Mouse (Mus musculus): ENCODE measurements at regions not wholly inside any gene's neighbourhood (a gene's known extent, or its start where the extent isn't known, plus 50 kb on each side); places are given as distances from the start of the nearest gene placed in this dataset.

DNA sequence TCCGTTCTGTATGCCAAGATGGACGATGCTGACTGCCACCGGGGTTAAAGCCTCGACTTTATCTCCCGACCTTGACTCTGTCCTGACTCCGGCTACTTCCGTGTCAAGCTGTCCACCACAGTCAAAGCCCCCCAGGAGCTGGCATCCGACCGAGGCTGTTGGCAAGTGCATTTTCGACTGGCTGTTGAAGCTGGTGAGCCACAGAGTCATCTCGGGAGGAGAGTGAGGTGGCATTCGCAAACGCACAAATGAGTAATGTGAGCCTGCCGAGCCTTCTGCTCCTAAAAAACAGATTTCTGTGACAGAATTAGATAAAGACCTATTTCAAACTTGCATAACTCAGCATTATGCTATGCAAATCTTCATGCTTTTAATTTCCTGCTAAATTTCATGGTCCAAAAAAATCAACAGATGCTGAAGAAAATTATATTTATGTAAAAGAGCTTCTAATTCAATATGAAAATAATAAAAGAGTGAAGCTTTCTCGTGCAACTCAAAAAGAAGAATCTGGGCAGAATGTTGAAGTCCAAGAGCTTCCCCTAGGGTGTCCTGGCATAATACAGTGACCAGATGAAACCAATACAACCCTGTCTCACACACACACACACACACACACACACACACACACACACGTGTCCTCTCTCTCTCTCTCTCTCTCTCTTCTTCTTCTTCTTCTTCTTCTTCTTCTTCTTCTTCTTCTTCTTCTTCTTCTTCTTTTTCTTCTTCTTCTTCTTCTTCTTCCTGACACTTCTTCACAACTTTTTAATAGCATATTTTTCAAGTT, 171.2 kb upstream of the Atp2b1 start:
- Histone ChIP-seq H3K27ac (no peak overlapping the region), H3K4me3 (no peak overlapping the region), H3K36me3 (replicated peaks) (no peaks in the 10 kb centered on the region), H3K4me1 (peaks cover 23% of the 10 kb centered on the region), H3K9me3 (no peaks in the 10 kb centered on the region), H3K27me3 (ENCODE audit: poor library complexity, severe bottlenecking) (peaks cover 10% of the 10 kb centered on the region; the same call in 1 of the 2 replicates)
- WGBS: 90% methylated on average over 16 of the region's 16 CpGs
- no peak for DNase-seq (ENCODE audit: extremely low spot score, low spot score)

- no peak overlapping the region for H3K4me3 ChIP-seq
- H3K27ac ChIP-seq: no peak overlapping the region
- DNase-seq (ENCODE audit: extremely low spot score, low spot score): no peak
- peaks cover 35% of the 10 kb centered on the region for H3K4me1 ChIP-seq
- WGBS: 45% methylated on average over 6 of the region's 6 CpGs
- H3K9me3 ChIP-seq: no peaks in the 10 kb centered on the region
- H3K27me3 ChIP-seq (ENCODE audit: poor library complexity, severe bottlenecking): peaks cover 12% of the 10 kb centered on the region; the same call in 1 of the 2 replicates
- no peaks in the 10 kb centered on the region for H3K36me3 ChIP-seq (replicated peaks)
Observed at GRCm38 (mm10) chr10:98744246-98744645, 170.0 kb upstream of the Atp2b1 start.

DNA sequence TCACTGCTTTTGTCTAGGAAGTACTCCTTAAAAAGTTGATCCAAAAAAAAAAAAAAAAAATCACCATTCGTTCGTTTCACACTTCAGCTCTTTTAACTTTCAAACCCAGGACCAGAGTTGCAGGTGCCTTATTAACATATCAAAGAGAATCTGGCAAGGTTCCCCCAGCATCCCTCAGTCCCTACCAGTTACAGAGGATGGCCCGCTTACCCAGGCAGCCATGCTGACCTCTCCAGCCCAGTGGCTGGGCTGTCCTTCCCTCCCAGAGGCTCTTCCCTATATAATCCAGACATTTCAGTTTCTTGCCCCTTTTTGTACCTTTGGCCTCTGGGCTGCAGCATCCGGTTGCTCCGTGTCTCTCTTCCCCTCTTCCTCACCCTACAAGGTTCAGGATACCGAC, 169.5 kb upstream of the Atp2b1 start:
- DNase-seq (ENCODE audit: extremely low spot score, low spot score): no peak
- H3K27ac ChIP-seq: no peak overlapping the region
- H3K4me3 ChIP-seq: no peak overlapping the region
- no peaks in the 10 kb centered on the region for H3K9me3 ChIP-seq
- H3K4me1 ChIP-seq: peaks cover 37% of the 10 kb centered on the region
- no peaks in the 10 kb centered on the region for H3K36me3 ChIP-seq (replicated peaks)
- WGBS: 38% methylated on average over 6 of the region's 6 CpGs
- peaks cover 12% of the 10 kb centered on the region; the same call in 1 of the 2 replicates for H3K27me3 ChIP-seq (ENCODE audit: poor library complexity, severe bottlenecking)

DNA sequence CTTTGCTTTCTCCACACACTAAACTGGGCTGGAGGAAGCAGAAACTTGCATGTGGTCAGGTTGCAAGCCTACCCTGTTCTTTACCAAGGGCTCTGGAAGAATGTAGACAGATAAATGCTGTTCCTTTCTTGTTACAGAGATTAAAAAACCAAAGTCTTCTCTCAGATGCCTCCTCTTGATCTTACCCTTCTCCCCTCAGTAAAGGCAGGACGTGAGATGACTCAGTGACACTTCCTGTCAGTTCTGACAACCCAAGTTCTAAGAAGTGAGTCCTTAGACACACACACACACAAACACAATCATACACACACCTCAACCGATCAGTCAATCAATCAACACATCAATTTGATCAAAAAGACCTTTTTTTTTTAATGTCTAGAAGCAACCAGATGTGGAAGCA, 168.8 kb upstream of the Atp2b1 start:
- 82% methylated on average over 2 of the region's 2 CpGs for WGBS
- peaks cover 12% of the 10 kb centered on the region; the same call in 1 of the 2 replicates for H3K27me3 ChIP-seq (ENCODE audit: poor library complexity, severe bottlenecking)
- DNase-seq (ENCODE audit: extremely low spot score, low spot score): no peak
- H3K36me3 ChIP-seq (replicated peaks): no peaks in the 10 kb centered on the region
- H3K4me3 ChIP-seq: no peak overlapping the region
- peaks cover 36% of the 10 kb centered on the region for H3K4me1 ChIP-seq
- no peaks in the 10 kb centered on the region for H3K9me3 ChIP-seq
- H3K27ac ChIP-seq: no peak overlapping the region

DNA sequence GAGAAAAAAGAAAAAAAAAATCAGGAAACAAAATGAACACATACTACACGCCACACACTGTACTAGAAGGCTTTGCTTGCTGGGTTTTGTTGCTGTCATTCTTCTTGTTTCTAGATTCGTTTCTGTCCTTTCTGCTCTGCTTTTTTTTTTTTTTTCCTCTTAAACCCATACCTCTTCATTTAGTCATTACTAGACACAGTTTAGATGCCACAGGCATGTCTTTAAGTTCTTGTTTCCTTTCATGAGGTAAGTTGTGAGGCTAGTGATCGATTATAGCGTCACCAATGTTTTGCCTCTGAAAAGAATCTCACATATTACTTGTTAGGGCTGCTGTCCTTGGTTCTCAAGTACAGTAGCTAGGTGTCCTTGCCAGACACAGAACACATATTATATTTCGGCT, 168.3 kb upstream of the Atp2b1 start:
- H3K27me3 ChIP-seq (ENCODE audit: poor library complexity, severe bottlenecking): peaks cover 17% of the 10 kb centered on the region
- no peaks in the 10 kb centered on the region for H3K9me3 ChIP-seq
- H3K36me3 ChIP-seq (replicated peaks): no peaks in the 10 kb centered on the region
- no peak for DNase-seq (ENCODE audit: extremely low spot score, low spot score)
- H3K4me1 ChIP-seq: peaks cover 36% of the 10 kb centered on the region
- no peak overlapping the region for H3K4me3 ChIP-seq
- no peak overlapping the region for H3K27ac ChIP-seq
- 84% methylated on average over 5 of the region's 5 CpGs for WGBS

- Histone ChIP-seq H3K36me3 (replicated peaks) (no peaks in the 10 kb centered on the region), H3K4me3 (no peak overlapping the region), H3K4me1 (peaks cover 45% of the 10 kb centered on the region), H3K9me3 (no peaks in the 10 kb centered on the region), H3K27ac (no peak overlapping the region), H3K27me3 (ENCODE audit: poor library complexity, severe bottlenecking) (peaks cover 26% of the 10 kb centered on the region)
- WGBS: 3% methylated on average over 3 of the region's 3 CpGs
- DNase-seq (ENCODE audit: extremely low spot score, low spot score): peak; percentile 19
Observed at GRCm38 (mm10) chr10:98748856-98749583, 165.2 kb upstream of the Atp2b1 start.

DNA sequence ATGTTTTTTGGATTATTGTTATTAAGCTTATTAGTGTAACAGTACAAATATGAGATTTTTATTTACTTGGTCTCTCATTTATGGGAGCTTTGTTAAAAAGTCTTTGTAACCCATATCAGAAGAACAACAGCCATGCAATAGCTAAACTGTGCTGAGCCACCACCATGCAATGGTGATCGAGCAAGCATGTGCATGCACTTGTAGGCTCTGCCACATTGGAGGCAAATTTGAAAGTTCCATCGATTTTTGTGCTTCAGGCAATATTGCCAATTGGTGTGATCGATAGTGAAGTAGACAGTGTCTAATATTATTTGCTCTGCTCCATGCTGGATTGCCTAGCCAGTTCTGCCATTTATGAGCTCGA, 164.6 kb upstream of the Atp2b1 start:
- H3K4me1 ChIP-seq: peaks cover 39% of the 10 kb centered on the region
- H3K4me3 ChIP-seq: no peak overlapping the region
- DNase-seq (ENCODE audit: extremely low spot score, low spot score): no peak
- 49% methylated on average over 4 of the region's 4 CpGs for WGBS
- H3K9me3 ChIP-seq: no peaks in the 10 kb centered on the region
- peaks cover 26% of the 10 kb centered on the region for H3K27me3 ChIP-seq (ENCODE audit: poor library complexity, severe bottlenecking)
- no peaks in the 10 kb centered on the region for H3K36me3 ChIP-seq (replicated peaks)
- no peak overlapping the region for H3K27ac ChIP-seq

- Histone ChIP-seq H3K9me3 (no peaks in the 10 kb centered on the region), H3K4me3 (no peak overlapping the region), H3K27me3 (ENCODE audit: poor library complexity, severe bottlenecking) (peaks cover 17% of the 10 kb centered on the region), H3K36me3 (replicated peaks) (no peaks in the 10 kb centered on the region), H3K27ac (no peak overlapping the region), H3K4me1 (peaks cover 31% of the 10 kb centered on the region)
- WGBS: 67% methylated on average over 11 of the region's 11 CpGs
- DNase-seq (ENCODE audit: extremely low spot score, low spot score): no peak
Observed at GRCm38 (mm10) chr10:98751376-98752058, 162.7 kb upstream of the Atp2b1 start.

- H3K4me1 ChIP-seq: no peaks in the 10 kb centered on the region
- no peak overlapping the region for H3K4me3 ChIP-seq
- H3K27me3 ChIP-seq (ENCODE audit: poor library complexity, severe bottlenecking): no peaks in the 10 kb centered on the region
- no peaks in the 10 kb centered on the region for H3K36me3 ChIP-seq (replicated peaks)
- no peak overlapping the region for H3K27ac ChIP-seq
- H3K9me3 ChIP-seq: peaks cover 6% of the 10 kb centered on the region
- DNase-seq (ENCODE audit: extremely low spot score, low spot score): no peak
Observed at GRCm38 (mm10) chr10:98761080-98761479, 153.1 kb upstream of the Atp2b1 start.

- Histone ChIP-seq H3K4me1 (no peaks in the 10 kb centered on the region), H3K9me3 (peaks cover 6% of the 10 kb centered on the region), H3K27ac (no peak overlapping the region), H3K27me3 (ENCODE audit: poor library complexity, severe bottlenecking) (no peaks in the 10 kb centered on the region), H3K36me3 (replicated peaks) (no peaks in the 10 kb centered on the region), H3K4me3 (no peak overlapping the region)
- WGBS: 74% methylated on average over 11 of the region's 11 CpGs
- no peak for DNase-seq (ENCODE audit: extremely low spot score, low spot score)
Observed at GRCm38 (mm10) chr10:98765786-98766419, 148.3 kb upstream of the Atp2b1 start.

- H3K27me3 ChIP-seq (ENCODE audit: poor library complexity, severe bottlenecking): no peaks in the 10 kb centered on the region
- 97% methylated on average over 1 of the region's 1 CpGs for WGBS
Observed at GRCm38 (mm10) chr10:98779783-98780182, 134.4 kb upstream of the Atp2b1 start.

GRCm38 (mm10) chr10:98780938-98781337, 133.3 kb upstream of the Atp2b1 start:
- no peaks in the 10 kb centered on the region for H3K27me3 ChIP-seq (ENCODE audit: poor library complexity, severe bottlenecking)
- H3K36me3 ChIP-seq (replicated peaks): no peaks in the 10 kb centered on the region
- peaks cover 7% of the 10 kb centered on the region for H3K4me1 ChIP-seq
- 87% methylated on average over 5 of the region's 5 CpGs for WGBS
- no peak for DNase-seq (ENCODE audit: extremely low spot score, low spot score)
- H3K4me3 ChIP-seq: no peak overlapping the region
- no peak overlapping the region for H3K27ac ChIP-seq
- H3K9me3 ChIP-seq: no peaks in the 10 kb centered on the region

More at GRCm38 (mm10) chr10:98779783-98780182, 134.4 kb upstream of the Atp2b1 start:
- no peak for DNase-seq (ENCODE audit: extremely low spot score, low spot score)
- H3K9me3 ChIP-seq: no peaks in the 10 kb centered on the region
- H3K4me1 ChIP-seq: peaks cover 7% of the 10 kb centered on the region
- no peaks in the 10 kb centered on the region for H3K36me3 ChIP-seq (replicated peaks)
- no peak overlapping the region for H3K4me3 ChIP-seq
- H3K27ac ChIP-seq: no peak overlapping the region

All from forebrain, embryonic 10.5 days (tissue).